Mouse (Mus musculus): ENCODE measurements at regions not wholly inside any gene's neighbourhood (a gene's known extent, or its start where the extent isn't known, plus 50 kb on each side); places are given as distances from the start of the nearest gene placed in this dataset.
"Not testable (repeated sequence)": the region's sequence is repeated elsewhere in the genome, so short reads cannot be mapped to it uniquely, and the experiment has no call there.

GRCm38 (mm10) chr15:96793251-96793650, 93.7 kb upstream of the Slc38a2 start:
- no peak for TF ChIP-seq MYOD1 (IDR thresholded peaks at IDR 0.05; ENCODE audit: control insufficient read depth, insufficient read length, low read depth)
- no peak for TF ChIP-seq FOSL1 (IDR thresholded peaks at IDR 0.05; ENCODE audit: insufficient read depth, low read length, poor library complexity, severe bottlenecking)
- no peak for TF ChIP-seq CTCF (IDR thresholded peaks at IDR 0.05; ENCODE audit: control insufficient read depth, insufficient read depth, insufficient read length)
- TF ChIP-seq USF1 (IDR thresholded peaks at IDR 0.05; ENCODE audit: low read depth), result no peak
- TF ChIP-seq MAX (IDR thresholded peaks at IDR 0.05), result no peak
- no peak for TF ChIP-seq CEBPB (IDR thresholded peaks at IDR 0.05; ENCODE audit: low read depth)
- no peak for TF ChIP-seq MYOG (IDR thresholded peaks at IDR 0.05; ENCODE audit: control insufficient read depth, extremely low read depth, insufficient read length)
- no peaks in the 10 kb centered on the region for H3K79me3 ChIP-seq (ENCODE audit: low read depth)
- H3K79me2 ChIP-seq (ENCODE audit: control insufficient read depth, insufficient read depth), result no peaks in the 10 kb centered on the region
- no peaks in the 10 kb centered on the region for H3K27me3 ChIP-seq (ENCODE audit: control insufficient read depth, insufficient read depth, insufficient read length)
- H3K36me3 ChIP-seq (ENCODE audit: control insufficient read depth, insufficient read depth), result no peaks in the 10 kb centered on the region
- no peak overlapping the region for H3K4me3 ChIP-seq (ENCODE audit: insufficient read depth, poor library complexity, severe bottlenecking)
- no peak overlapping the region for H3ac ChIP-seq (ENCODE audit: control insufficient read depth, insufficient read length, low read depth)

GRCm38 (mm10) chr15:96791306-96791705, 91.8 kb upstream of the Slc38a2 start:
- Histone ChIP-seq H3ac (ENCODE audit: control insufficient read depth, insufficient read length, low read depth) (no peak overlapping the region), H3K79me3 (ENCODE audit: low read depth) (no peaks in the 10 kb centered on the region), H3K36me3 (ENCODE audit: control insufficient read depth, insufficient read depth) (no peaks in the 10 kb centered on the region), H3K79me2 (ENCODE audit: control insufficient read depth, insufficient read depth) (no peaks in the 10 kb centered on the region), H3K27me3 (ENCODE audit: control insufficient read depth, insufficient read depth, insufficient read length) (no peaks in the 10 kb centered on the region), H3K4me3 (ENCODE audit: insufficient read depth, poor library complexity, severe bottlenecking) (no peak overlapping the region)
- TF ChIP-seq USF1 (IDR thresholded peaks at IDR 0.05; ENCODE audit: low read depth) (no peak), MYOG (IDR thresholded peaks at IDR 0.05; ENCODE audit: control insufficient read depth, extremely low read depth, insufficient read length) (no peak)

GRCm38 (mm10) chr15:96787921-96788320, 88.4 kb upstream of the Slc38a2 start:
- not testable (repeated sequence) for H3K79me3 ChIP-seq (ENCODE audit: low read depth); H3K4me3 ChIP-seq (ENCODE audit: insufficient read depth, poor library complexity, severe bottlenecking); H3K79me2 ChIP-seq (ENCODE audit: control insufficient read depth, insufficient read depth); H3ac ChIP-seq (ENCODE audit: control insufficient read depth, insufficient read length, low read depth); H3K27me3 ChIP-seq (ENCODE audit: control insufficient read depth, insufficient read depth, insufficient read length); H3K36me3 ChIP-seq (ENCODE audit: control insufficient read depth, insufficient read depth)

- Histone ChIP-seq H3ac (ENCODE audit: control insufficient read depth, insufficient read length, low read depth) (no peak overlapping the region), H3K27me3 (ENCODE audit: control insufficient read depth, insufficient read depth, insufficient read length) (no peaks in the 10 kb centered on the region), H3K36me3 (ENCODE audit: control insufficient read depth, insufficient read depth) (no peaks in the 10 kb centered on the region), H3K79me2 (ENCODE audit: control insufficient read depth, insufficient read depth) (no peaks in the 10 kb centered on the region), H3K79me3 (ENCODE audit: low read depth) (no peaks in the 10 kb centered on the region), H3K4me3 (ENCODE audit: insufficient read depth, poor library complexity, severe bottlenecking) (no peak overlapping the region)
- TF ChIP-seq CEBPB (IDR thresholded peaks at IDR 0.05; ENCODE audit: low read depth), result no peak
- no peak for TF ChIP-seq FOSL1 (IDR thresholded peaks at IDR 0.05; ENCODE audit: insufficient read depth, low read length, poor library complexity, severe bottlenecking)
- no peak for TF ChIP-seq USF1 (IDR thresholded peaks at IDR 0.05; ENCODE audit: low read depth)
- TF ChIP-seq CTCF (IDR thresholded peaks at IDR 0.05; ENCODE audit: control insufficient read depth, insufficient read depth, insufficient read length), result no peak
- no peak for TF ChIP-seq MYOG (IDR thresholded peaks at IDR 0.05; ENCODE audit: control insufficient read depth, extremely low read depth, insufficient read length)
- no peak for TF ChIP-seq MAX (IDR thresholded peaks at IDR 0.05)
- no peak for TF ChIP-seq MYOD1 (IDR thresholded peaks at IDR 0.05; ENCODE audit: control insufficient read depth, insufficient read length, low read depth)
These were observed 85.0 kb upstream of the Slc38a2 start for GRCm38 (mm10) chr15:96784578-96784977.

GRCm38 (mm10) chr15:96781560-96781959, 82.0 kb upstream of the Slc38a2 start:
- Histone ChIP-seq H3K79me2 (ENCODE audit: control insufficient read depth, insufficient read depth) (no peaks in the 10 kb centered on the region), H3K27me3 (ENCODE audit: control insufficient read depth, insufficient read depth, insufficient read length) (no peaks in the 10 kb centered on the region), H3K36me3 (ENCODE audit: control insufficient read depth, insufficient read depth) (no peaks in the 10 kb centered on the region), H3ac (ENCODE audit: control insufficient read depth, insufficient read length, low read depth) (no peak overlapping the region), H3K4me3 (ENCODE audit: insufficient read depth, poor library complexity, severe bottlenecking) (no peak overlapping the region), H3K79me3 (ENCODE audit: low read depth) (no peaks in the 10 kb centered on the region)
- no peak for TF ChIP-seq FOSL1 (IDR thresholded peaks at IDR 0.05; ENCODE audit: insufficient read depth, low read length, poor library complexity, severe bottlenecking)

- no peaks in the 10 kb centered on the region for H3K79me3 ChIP-seq (ENCODE audit: low read depth)
- no peak overlapping the region for H3ac ChIP-seq (ENCODE audit: control insufficient read depth, insufficient read length, low read depth)
- no peaks in the 10 kb centered on the region for H3K27me3 ChIP-seq (ENCODE audit: control insufficient read depth, insufficient read depth, insufficient read length)
- H3K79me2 ChIP-seq (ENCODE audit: control insufficient read depth, insufficient read depth), result no peaks in the 10 kb centered on the region
- H3K4me3 ChIP-seq (ENCODE audit: insufficient read depth, poor library complexity, severe bottlenecking), result no peak overlapping the region
- TF ChIP-seq MYOG (IDR thresholded peaks at IDR 0.05; ENCODE audit: control insufficient read depth, extremely low read depth, insufficient read length), result no peak
- no peaks in the 10 kb centered on the region for H3K36me3 ChIP-seq (ENCODE audit: control insufficient read depth, insufficient read depth)
These were observed 81.1 kb upstream of the Slc38a2 start for GRCm38 (mm10) chr15:96780606-96781005.

GRCm38 (mm10) chr15:96779358-96779757, 79.8 kb upstream of the Slc38a2 start:
- TF ChIP-seq MAX (IDR thresholded peaks at IDR 0.05) (no peak), CEBPB (IDR thresholded peaks at IDR 0.05; ENCODE audit: low read depth) (no peak), FOSL1 (IDR thresholded peaks at IDR 0.05; ENCODE audit: insufficient read depth, low read length, poor library complexity, severe bottlenecking) (no peak), MYOD1 (IDR thresholded peaks at IDR 0.05; ENCODE audit: control insufficient read depth, insufficient read length, low read depth) (no peak), CTCF (IDR thresholded peaks at IDR 0.05; ENCODE audit: control insufficient read depth, insufficient read depth, insufficient read length) (no peak), USF1 (IDR thresholded peaks at IDR 0.05; ENCODE audit: low read depth) (no peak), MYOG (IDR thresholded peaks at IDR 0.05; ENCODE audit: control insufficient read depth, extremely low read depth, insufficient read length) (no peak)
- Histone ChIP-seq H3K27me3 (ENCODE audit: control insufficient read depth, insufficient read depth, insufficient read length) (no peaks in the 10 kb centered on the region), H3K79me3 (ENCODE audit: low read depth) (no peaks in the 10 kb centered on the region), H3K79me2 (ENCODE audit: control insufficient read depth, insufficient read depth) (no peaks in the 10 kb centered on the region), H3ac (ENCODE audit: control insufficient read depth, insufficient read length, low read depth) (no peak overlapping the region), H3K36me3 (ENCODE audit: control insufficient read depth, insufficient read depth) (no peaks in the 10 kb centered on the region), H3K4me3 (ENCODE audit: insufficient read depth, poor library complexity, severe bottlenecking) (no peak overlapping the region)
